Mouse (Mus musculus) midbrain, embryonic 12.5 days (tissue): ENCODE measurements around the gene Hspa13. TPM values are rescaled to one million over a fixed set of nuclear protein-coding genes. Genes with fewer than 3 reads are reported as not detected.

ENCODE experiments used
- microRNA-seq: library from miRNA; unstranded; fragments of <30 nt; microRNA quantifications from one replicate; pipeline ENCODE4, GENCODE M21; 2017
- polyA plus RNA-seq: library from polyadenylated mRNA; unstranded; fragments of >200 nt; fragmentation: Nextera tagmentation; extraction: Ambion mirVana; gene quantifications from 2 replicates; pipeline ENCODE4 v1.2.1, GENCODE M21; 2016

The Hspa13 gene
- polyA plus RNA-seq, 1 experiment from 2014 or later, result 39.4 TPM

Small RNAs within 50 kb of the gene (microRNA-seq; reads per million reads assigned to microRNA genes)
- not detected for gene Gm22923

Other genes with a start within 250 kb of the Hspa13 start
- gene Lipi, start 181.0 kb downstream of the Hspa13 start, polyA plus RNA-seq, result not detected in 2 replicates
- gene Rbm11, start 174.3 kb downstream of the Hspa13 start, polyA plus RNA-seq, result 0.84 and 0.99 TPM in 2 replicates